Mouse (Mus musculus): Measurements from ENCODE around the gene Gm42421. TPM values are rescaled to one million over a fixed set of nuclear protein-coding genes. Genes with fewer than 3 reads are reported as not detected.

Gm42421 gene
- total RNA-seq, 4 experiments from 2014 or later, result 0.91 to 2.3 (median 1.6) TPM

DNA sequence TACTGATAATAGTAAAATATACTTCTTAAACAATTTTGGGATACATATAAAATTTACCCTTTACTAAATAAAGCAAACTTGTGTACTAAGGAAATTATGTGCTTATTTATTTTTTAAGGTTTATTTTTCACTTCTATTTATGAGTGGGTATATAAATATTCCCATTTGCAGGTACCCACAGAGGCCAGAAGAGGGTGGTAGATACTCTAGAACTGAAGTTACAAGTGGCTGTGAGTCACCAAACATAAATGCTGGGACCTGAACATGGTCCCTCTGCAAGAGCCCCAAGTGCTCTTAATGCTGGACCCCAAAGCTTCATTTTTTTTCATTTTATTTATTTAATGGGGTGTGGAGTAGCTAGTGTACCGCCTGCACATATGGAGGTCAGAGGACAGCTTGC, 5.9 kb downstream of the Gm42421 start:
- DNase-seq (ENCODE audit: low spot score in 2 of 2), result no peak

DNA sequence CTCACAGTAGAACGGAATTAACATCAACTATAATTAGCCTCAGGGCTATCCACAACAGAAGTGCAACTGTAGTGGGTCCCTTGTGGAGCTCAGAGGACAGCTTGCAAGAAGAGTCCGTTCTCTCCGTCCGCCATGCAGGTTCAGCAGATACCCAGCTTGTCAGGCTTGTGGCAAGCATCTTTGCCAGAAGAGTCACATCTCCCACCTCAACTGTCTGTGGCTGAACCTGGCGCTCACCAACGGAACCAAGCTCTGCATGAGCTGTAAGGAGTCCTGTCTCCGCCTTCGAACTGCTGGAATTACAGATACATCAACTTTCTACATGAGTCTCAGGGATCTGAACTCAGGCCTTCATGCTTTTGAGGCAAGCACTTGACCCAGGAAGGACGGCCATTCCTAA, 8.2 kb downstream of the Gm42421 start:
- DNase-seq (ENCODE audit: low spot score in 2 of 2), result no peak

DNA sequence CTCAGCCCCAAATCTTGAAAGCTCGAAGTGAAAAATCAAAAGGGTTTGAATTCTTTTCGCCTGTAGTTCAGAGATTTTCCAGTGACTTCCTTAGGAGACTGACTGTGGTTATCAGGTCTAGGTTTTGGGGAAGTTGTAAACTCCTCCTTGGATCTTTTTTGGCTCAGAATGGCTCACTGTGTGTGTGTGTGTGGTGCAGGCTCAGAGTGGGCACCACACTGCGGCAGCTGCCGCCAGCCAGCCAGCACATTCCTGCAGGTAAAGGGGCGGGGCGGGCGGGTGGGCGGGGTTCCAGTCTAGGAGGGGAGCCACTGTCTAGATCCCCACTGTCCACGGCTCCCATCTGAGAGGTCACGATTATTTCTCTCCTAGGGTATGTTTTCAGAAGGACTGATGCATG, 13.6 kb downstream of the Gm42421 start:
- no peak for DNase-seq (ENCODE audit: low spot score in 2 of 2)

DNA sequence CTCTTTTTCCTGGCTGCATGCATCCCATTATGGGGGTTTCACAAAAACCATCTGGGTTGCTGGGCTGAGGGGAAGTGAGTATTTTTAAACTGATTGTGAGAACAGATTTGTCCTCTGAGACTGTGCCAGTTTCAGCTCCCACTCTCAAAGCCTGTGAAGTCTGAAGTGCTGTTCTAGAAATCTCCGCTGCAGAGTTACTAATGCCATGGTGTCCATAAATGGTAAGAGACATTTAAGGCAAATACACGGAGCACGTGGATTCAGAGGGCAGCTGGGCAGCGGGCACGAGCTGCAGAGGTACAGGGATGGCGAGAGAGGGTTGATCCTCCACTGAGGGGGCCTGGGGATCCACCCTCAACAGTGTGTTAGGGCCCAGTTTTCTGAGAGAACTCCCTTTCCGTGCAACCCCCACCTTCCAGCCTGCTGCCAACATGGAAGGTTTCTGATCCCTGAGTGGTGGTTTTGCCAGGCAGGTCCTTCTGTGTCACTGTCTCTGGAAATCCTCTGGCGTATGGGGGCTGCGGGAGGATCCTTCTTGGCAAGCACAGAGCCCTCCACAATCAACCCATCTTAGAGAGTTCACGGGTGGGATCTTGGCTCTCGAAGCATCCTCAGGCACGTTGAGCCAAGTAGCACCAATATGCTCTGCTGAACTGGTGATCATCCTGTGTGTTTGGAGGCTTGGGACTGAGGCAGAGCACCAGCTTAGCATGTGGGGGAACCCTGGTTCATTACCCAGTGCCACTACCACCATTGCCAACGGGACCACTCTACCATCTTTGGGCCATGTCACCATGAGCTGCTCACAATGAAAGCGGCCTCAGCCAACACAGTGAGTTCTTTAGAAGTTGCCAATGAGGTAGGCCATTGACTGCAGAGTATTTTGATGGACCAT, 15.5 kb downstream of the Gm42421 start:
- DNase-seq (ENCODE audit: low spot score in 2 of 2), result peak; percentile 41 to 89

DNA sequence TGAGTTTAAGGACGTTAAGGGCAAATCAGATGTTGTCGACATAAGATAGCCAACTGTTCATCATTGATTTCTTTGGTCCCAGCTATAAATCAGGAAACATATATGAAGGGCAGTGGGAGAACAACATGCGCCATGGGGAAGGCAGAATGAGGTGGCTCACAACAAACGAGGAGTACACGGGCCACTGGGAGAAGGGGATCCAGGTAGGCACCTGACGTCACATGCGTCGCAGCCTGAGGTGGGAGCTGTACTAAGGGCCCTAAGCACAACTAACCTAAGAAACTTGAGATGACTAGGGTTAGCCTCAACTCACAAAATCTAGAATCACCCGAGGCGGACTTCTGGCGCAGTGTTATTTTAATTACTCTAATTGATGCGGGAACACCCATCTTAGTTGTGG, 20.4 kb downstream of the Gm42421 start:
- DNase-seq (ENCODE audit: low spot score in 2 of 2), result no peak

DNA sequence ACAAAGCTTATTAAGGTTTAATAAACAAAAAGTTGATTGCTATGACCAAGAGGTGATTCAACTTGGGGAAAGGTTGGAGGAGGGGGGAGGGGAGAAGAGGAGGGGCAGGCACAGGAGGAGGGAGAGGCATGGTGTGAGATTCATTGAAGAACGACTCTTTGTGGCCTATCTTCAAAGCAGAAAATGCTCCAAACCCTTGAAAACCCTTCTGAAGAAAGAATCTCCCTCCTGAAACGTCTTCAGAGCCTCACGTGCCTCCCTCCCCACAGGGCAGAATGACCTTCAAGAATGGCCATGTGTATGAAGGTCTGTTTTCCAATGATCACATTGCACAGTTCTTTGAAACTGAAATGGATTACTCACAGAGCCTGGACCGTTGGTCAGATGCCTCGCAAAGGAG, 22.0 kb downstream of the Gm42421 start:
- no peak for DNase-seq (ENCODE audit: low spot score in 2 of 2)

DNA sequence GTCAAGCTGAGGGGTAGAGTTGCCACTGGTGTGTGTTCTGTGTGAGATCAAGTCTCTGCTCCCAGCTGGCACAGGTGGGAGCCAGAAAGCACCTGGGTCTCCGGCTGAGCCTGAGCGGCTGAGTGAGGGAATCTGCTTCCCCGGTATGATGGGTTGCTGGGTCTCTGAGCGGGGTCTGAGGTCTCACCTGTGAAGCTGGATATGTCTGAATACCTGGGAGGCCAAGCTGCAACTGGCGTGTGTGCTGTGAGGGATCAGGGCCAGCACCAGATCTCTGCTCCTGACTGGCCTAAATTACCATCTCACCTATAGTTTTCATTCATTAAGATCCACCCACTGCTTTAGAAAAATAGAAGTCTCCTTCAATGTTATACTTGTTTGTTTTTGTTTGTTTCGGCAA, 29.1 kb downstream of the Gm42421 start:
- no peak for DNase-seq (ENCODE audit: low spot score in 2 of 2)

DNA sequence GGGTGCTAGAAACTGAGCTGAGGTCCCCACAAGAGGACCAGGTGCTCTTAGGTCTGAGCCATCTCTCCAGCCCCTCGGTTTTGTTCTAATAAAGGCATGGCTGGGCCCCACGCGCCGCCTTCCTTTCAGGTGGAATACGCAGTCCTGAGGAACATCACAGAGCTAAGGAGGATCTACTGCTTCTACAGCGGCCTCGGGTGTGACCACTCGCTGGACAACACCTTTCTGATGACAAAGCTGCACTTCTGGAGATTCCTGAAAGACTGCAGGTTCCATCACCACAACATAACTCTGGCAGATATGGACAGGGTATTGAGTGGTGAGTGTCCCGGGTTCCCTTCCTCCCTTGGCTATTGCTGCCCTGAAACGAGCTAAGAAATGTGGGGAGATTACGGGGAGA, 31.6 kb downstream of the Gm42421 start:
- no peak for DNase-seq (ENCODE audit: low spot score in 2 of 2)

DNA sequence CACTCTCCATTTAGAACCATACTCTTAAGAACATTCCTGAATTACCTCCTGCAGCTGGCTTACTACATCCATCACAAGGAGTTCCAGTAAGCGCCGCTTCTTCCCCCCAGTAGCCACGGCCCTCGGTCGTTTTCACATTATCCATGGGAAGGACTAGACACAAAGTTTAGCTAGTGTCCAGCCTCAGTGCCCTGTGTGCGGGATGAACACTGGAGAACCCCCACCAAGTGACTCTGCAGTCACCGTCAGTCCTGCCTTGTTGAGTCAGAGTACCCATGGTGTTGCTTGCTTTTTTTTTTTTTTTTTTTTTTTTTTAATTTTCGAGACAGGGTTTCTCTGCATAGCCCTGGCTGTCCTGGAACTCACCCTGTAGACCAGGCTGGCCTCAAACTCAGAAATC, 33.2 kb downstream of the Gm42421 start:
- DNase-seq (ENCODE audit: low spot score in 2 of 2), result no peak

DNA sequence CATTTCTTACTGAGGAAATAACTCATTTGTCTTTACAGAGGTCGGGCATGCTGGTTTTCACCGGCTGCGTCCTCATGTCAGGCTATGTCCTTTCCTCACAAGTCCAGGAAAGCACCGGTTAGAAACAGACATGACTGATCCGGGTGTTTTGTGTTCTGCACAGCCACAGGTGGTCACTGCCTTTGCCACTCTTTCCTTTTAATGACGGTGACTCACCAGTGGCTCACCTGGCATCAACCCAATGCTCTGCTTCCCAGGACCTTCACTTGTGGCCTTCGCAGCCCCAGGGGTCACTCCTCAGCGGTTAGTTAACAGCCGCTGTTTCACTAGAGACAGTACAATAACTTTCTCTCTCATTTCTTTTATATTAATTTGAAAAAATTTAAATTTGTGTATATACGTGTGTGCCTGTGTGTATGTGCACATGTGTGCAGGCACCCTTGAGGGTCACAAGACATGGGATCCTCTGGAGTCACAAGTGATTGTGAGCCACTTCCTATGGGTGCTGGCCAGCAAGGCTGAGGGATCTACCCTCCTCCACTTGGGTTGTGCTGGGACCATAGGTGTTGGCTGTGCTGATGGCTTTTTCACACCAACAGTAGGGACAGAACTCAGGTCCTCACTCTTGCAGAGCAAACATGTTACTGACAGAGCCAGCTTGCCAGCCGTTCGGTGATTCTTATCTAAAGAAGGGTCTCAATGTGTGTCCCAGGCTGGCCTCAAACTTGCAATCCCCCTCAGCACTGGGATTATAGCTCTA, 37.8 kb downstream of the Gm42421 start:
- no peak for DNase-seq (ENCODE audit: low spot score in 2 of 2)

DNA sequence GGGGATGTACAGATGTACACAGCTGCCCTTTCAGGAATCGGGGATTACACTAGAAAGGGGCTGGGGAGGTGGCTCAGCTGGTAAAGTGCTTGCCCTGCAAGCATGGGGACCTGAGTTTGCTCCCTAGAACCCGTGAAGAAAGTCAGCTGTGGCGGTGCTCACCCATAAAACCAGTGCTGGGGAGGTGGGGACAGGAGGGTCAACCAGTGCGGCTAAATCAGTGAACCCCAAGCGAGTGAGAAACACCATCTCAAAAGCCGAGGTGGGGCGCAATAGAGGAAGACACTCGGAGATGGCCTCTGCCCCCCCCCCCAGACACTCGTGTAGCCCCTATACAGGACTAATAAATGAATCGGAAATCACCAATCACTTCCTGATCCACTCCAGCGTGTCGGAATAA, 38.7 kb downstream of the Gm42421 start:
- no peak for DNase-seq (ENCODE audit: low spot score in 2 of 2)

DNA sequence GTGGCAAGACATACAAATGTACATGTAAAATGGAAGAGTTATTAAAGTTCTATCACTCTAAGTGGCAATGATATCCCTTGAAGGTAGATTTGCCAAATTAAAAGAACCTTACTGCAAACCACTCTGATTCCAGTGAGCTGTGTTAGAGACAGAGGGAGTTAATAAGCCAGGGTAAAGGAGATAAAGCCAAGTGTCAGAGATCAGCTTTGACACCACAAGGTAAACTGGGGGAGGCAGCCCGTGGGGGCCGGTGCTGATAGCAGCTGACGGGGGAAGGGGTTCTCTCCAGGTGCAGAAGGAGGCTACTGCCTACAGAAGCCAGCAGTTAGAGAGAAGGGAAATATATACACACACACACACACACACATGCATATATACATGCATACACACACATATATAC, 44.7 kb downstream of the Gm42421 start:
- DNase-seq (ENCODE audit: low spot score in 2 of 2), result no peak

DNA sequence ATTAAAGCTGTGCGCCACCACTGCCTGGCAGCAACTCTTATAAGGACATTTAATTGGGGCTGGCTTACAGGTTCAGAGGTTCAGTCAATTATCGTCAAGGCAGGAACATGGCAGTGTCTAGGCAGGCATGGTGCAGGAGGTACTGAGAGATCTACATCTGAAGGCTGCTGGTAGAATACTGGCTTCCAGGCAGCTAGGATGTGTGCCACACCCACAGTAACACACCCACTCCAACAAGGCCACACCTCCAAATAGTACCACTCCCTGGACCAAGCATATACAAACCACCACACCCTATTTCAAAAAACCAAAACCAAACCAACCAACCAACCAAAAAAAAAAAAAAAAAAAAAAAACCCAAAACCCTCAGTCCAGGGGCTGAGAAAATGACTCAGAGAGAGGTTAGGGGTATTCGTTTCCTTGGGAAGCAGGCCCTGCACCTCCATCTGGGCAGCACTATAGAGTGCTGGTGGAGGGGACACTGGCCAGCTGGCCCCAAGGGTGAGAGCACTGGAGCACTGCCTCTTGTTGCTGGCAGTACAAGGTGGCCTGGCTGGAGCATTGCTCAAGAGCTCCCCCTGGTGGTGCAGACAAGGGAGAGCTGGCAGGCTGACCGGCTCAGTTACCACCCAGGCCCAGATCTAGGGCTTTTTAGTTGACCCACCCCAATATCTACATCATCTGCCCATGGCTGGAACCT, 47.1 kb downstream of the Gm42421 start:
- peak in 1 of 2 experiments; percentile 25 for DNase-seq (ENCODE audit: low spot score in 2 of 2)

DNA sequence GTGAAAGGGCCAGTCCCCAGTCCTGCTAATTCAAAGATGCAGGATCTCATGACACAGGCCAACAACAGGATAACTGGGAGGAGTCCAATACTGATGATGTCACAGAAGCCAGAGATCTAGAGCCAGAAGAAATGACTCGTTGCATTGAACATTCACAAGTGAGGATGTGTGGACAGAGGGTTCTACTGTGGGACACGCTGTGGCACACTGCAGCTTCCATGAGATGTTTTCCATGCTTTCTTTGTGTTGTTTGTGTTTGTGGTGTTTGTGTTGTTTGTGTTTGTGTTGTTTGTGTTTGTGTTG, 47.6 kb downstream of the Gm42421 start:
- DNase-seq (ENCODE audit: low spot score in 2 of 2), result no peak

DNA sequence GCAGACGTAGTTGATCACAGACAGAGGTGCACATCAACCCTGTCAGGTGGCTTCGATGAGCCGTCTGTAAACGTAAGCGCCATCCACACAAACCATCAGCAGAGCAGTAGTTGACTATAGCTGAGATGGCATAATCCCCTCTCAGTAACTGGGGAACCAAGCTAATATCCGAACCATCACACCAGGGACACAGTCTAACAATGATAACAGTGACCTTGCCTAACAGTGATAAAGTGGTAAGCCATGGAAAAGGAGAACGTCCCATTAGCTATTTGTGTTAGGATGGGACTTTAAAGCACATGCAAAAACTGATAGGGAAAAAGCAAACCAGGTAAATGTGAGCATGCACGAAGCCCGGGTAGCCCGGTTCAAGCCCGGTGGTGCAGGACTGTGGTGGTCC, 48.3 kb downstream of the Gm42421 start:
- DNase-seq (ENCODE audit: low spot score in 2 of 2), result no peak

DNA sequence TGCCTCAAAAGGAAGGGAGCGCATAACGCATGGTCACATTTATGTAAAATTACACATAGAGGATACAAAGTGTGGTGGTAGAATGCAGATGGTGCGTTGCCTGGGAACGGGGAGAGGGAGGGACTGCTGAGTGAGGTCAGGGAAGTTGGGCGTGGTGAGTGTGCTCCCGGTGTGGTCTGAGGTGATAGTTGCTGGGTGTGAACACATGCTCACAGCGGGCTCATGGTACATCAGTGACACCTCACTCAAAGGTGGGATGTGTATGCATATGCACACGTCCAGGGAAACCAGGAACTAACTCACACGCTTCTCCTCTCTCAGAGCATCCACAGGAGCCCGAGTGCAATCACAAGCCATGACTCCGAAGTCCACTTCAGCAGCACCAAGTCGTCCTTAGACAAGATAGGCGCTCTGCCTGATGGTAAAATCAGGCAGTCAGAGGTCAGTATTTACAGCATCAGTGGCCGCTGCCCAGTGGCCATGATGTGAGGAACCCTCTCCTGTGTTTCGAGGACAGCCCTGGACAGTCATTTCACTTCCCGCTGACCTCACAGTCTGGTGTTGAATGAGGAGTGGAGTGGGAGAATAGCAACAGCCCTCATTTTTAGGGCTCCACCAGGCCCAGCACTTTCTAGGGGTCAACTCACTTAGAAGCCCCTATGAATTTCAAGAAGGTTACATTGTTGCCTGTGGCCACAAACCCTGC, 48.9 kb downstream of the Gm42421 start:
- DNase-seq (ENCODE audit: low spot score in 2 of 2), result no peak

DNA sequence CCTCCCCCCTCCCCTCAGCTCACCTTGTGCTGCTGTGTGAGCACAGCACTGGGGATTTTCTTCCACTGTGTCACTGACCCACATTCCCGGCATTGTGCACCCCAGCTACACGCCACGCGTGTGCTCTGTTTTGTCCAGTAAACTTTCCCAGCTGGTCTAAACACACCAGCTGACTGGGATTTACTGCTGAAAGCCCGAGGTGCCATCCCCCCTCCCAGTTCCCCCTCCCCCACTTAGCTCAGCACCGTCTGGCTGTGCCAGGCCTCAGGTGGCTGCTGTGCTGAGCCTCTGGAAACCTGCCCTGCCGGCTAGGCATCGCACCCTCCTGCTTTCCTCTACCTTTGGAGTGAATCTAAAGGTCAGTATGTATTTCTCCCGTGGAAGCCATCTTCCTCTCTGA, 52.9 kb downstream of the Gm42421 start:
- DNase-seq (ENCODE audit: low spot score in 2 of 2), result no peak

DNA sequence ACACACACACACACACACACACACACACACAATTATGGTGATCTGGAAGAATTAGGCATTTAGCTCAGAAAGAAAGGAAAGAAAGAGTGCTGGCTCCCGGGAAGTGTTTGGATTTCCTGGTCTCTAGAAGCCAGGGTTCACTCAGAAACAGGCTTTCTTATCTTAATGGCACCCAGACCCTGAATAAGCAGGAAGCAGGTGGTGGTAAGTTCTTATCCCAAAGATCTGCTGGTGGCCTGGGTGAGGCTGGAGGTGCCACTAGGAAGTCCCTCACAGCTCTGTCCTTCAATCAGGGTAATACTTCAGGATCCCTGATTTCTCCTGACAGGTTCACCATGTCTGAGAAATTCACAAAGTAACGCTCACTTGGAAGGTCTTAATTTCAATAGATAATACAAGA, 54.4 kb downstream of the Gm42421 start:
- DNase-seq (ENCODE audit: low spot score in 2 of 2), result no peak

DNA sequence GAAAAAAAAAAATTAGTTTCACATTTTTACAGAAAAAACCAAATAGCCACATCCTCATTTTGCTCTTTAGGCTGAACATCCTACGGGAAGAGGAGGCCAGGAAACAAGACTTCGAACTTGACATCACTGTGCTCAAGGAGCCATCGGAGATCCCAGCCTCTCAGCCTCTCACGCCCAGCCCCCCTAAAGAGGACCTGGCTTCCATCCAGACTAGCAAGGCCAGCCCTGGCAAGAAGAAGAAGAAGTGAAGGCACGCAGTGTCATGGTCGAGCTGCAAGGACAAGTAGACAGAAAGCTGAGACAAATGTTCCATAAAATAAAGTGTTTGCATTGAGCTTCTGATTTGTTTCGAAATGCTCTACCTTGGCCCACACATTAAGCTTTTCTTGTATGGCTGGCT, 57.4 kb downstream of the Gm42421 start:
- DNase-seq (ENCODE audit: low spot score in 2 of 2), result no peak

Data from left cerebral cortex, adult 8-10 months (tissue).